23 mouse cellular contexts compared by ENCODE assay signal in the genomic region with DNA sequence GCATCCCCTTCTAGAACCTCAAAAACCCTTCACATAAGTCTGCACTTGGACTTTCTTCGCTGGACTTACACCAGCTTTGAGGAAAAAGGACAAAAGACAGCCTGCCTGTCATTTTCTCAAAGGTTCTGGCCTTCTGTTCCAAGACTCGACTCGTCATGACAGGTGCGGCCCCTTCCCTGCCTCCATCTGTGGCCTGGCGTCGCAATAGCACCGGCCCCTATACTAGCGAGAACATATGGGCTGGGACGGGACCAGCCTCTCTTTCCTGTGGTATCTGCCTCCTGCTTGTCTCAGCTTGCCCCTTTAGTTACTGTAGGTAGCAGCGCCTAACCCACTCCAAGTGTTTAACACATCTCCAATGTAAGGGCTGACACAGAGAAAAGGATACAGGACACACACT. TPM values are rescaled to one million over a fixed set of nuclear protein-coding genes. Genes with fewer than 3 reads are reported as not detected.
DNase-seq lines count a peak whose midpoint lies in the region; ATAC-seq and TF ChIP-seq lines count a peak whose summit lies in the region.
"Had no signal": no experiment of that assay in that cellular context is flagged by ENCODE, and none has a peak within 500 bp of the region (broad histone marks: within the 10 kb centered on the region; RNA-seq: fewer than 3 reads in every experiment).

No protein-coding gene starts in this region.

- H3K36me3 ChIP-seq in hindbrain, postnatal 0 days (ENCODE audit: insufficient read depth, low read length), result no peaks in the 10 kb centered on the region
- no peaks in the 10 kb centered on the region for H3K36me3 ChIP-seq in hindbrain, embryonic 12.5 days
- H3K36me3 ChIP-seq: limb, embryonic 15.5 days; midbrain, embryonic 15.5 days; neural tube, embryonic 13.5 days had no signal

- no peak overlapping the region for H3K4me3 ChIP-seq in hindbrain, postnatal 0 days (ENCODE audit: low read length)
- no peak overlapping the region for H3K4me3 ChIP-seq in hindbrain, embryonic 12.5 days
- H3K4me3 ChIP-seq: embryonic facial prominence, embryonic 12.5 days; limb, embryonic 15.5 days; midbrain, embryonic 15.5 days; myocyte; neural tube, embryonic 13.5 days had no signal

- 61% methylated on average over 10 of the region's 10 CpGs for WGBS in hindbrain, postnatal 0 days
- 72% methylated on average over 10 of the region's 10 CpGs for WGBS in hindbrain, embryonic 12.5 days

- DNase-seq in hindbrain, postnatal 0 days (ENCODE audit: low spot score), result peak; percentile 59
- DNase-seq in cerebellum, adult 11 months, result peak; percentile 79
- peak; percentile 79 for DNase-seq in cerebellum, adult 8-10 months
- peak; percentile 82 to 83 for DNase-seq in cerebellum, postnatal 36 days
- no peak for DNase-seq in right cerebral cortex, postnatal 14 days
- DNase-seq in thymus, postnatal 25 days, result no peak
- no peak for DNase-seq in left cerebral cortex, adult 11 months (ENCODE audit: low spot score)
- DNase-seq: adrenal gland, adult 2 months; heart, postnatal 4 days; kidney, adult 2 months; kidney, postnatal 10 days; layer of hippocampus, postnatal 36 days; lung, postnatal 4 days; retina, postnatal 1 day had no signal

- H3K9ac ChIP-seq in hindbrain, postnatal 0 days (replicated peaks; ENCODE audit: low read length), result no peak overlapping the region
- H3K9ac ChIP-seq in hindbrain, embryonic 12.5 days, result no peak overlapping the region
- H3K9ac ChIP-seq: embryonic facial prominence, embryonic 12.5 days; limb, embryonic 15.5 days; liver, embryonic 14.5 days; midbrain, embryonic 15.5 days; neural tube, embryonic 13.5 days had no signal

- peak; percentile 63; the same call in 1 of the 2 replicates for ATAC-seq in hindbrain, postnatal 0 days
- ATAC-seq in hindbrain, embryonic 12.5 days (ENCODE audit: low FRiP score), result no peak
- ATAC-seq: inflammation-experienced regulatory T-cells, adult 6 months; midbrain, embryonic 15.5 days had no signal

- peaks cover 3% of the 10 kb centered on the region; the same call in 1 of the 2 replicates for H3K4me1 ChIP-seq in hindbrain, postnatal 0 days (ENCODE audit: insufficient read depth, low read length)
- peaks cover 15% of the 10 kb centered on the region for H3K4me1 ChIP-seq in hindbrain, embryonic 12.5 days
- H3K4me1 ChIP-seq: midbrain, embryonic 15.5 days had no signal

- no peak for TF ChIP-seq CTCF in hindbrain, postnatal 0 days (IDR thresholded peaks at IDR 0.05; ENCODE audit: low read depth)

- no peaks in the 10 kb centered on the region for H3K27me3 ChIP-seq in hindbrain, postnatal 0 days (ENCODE audit: insufficient read depth, low read length)
- H3K27me3 ChIP-seq in hindbrain, embryonic 12.5 days, result no peaks in the 10 kb centered on the region
- H3K27me3 ChIP-seq: embryonic facial prominence, embryonic 12.5 days; limb, embryonic 15.5 days; midbrain, embryonic 15.5 days; neural tube, embryonic 13.5 days had no signal

- peak overlapping the region; percentile 68; the same call in 1 of the 2 replicates for H3K27ac ChIP-seq in hindbrain, postnatal 0 days
- no peak overlapping the region for H3K27ac ChIP-seq in hindbrain, embryonic 12.5 days
- H3K27ac ChIP-seq: embryonic facial prominence, embryonic 12.5 days; limb, embryonic 15.5 days; liver, embryonic 14.5 days; midbrain, embryonic 15.5 days; neural tube, embryonic 13.5 days had no signal

- H3K4me2 ChIP-seq in hindbrain, postnatal 0 days (ENCODE audit: low read depth, low read length), result no peak overlapping the region
- H3K4me2 ChIP-seq in hindbrain, embryonic 12.5 days (replicated peaks), result no peak overlapping the region
- H3K4me2 ChIP-seq: embryonic facial prominence, embryonic 12.5 days; limb, embryonic 15.5 days; midbrain, embryonic 15.5 days; neural tube, embryonic 13.5 days had no signal

- H3K9me3 ChIP-seq in hindbrain, postnatal 0 days (ENCODE audit: low read length), result no peaks in the 10 kb centered on the region
- no peaks in the 10 kb centered on the region for H3K9me3 ChIP-seq in hindbrain, embryonic 12.5 days (replicated peaks)
- H3K9me3 ChIP-seq: embryonic facial prominence, embryonic 12.5 days; limb, embryonic 15.5 days; midbrain, embryonic 15.5 days; neural tube, embryonic 13.5 days had no signal

RNA-seq across cellular contexts. Expression of gene Jmjd1c, which starts 10.8 kb away (rescaled TPM):
- total RNA-seq in hindbrain, postnatal 0 days (2014; rRNA removed), result 53.7 and 54.1 TPM in 2 replicates
- polyA plus RNA-seq in hindbrain, postnatal 0 days (2015; fragmentation: Nextera tagmentation; extraction: Ambion mirVana), result 45.4 and 45.6 TPM in 2 replicates
- 60.1 and 65.1 TPM in 2 replicates for polyA plus RNA-seq in hindbrain, embryonic 12.5 days (2016; fragmentation: Nextera tagmentation; extraction: Ambion mirVana)

RNA-seq across cellular contexts. Expression of gene Reep3, which starts 11.6 kb away (rescaled TPM):
- total RNA-seq in hindbrain, postnatal 0 days (2014; rRNA removed), result 33.9 and 35.5 TPM in 2 replicates
- 36.2 and 37.5 TPM in 2 replicates for polyA plus RNA-seq in hindbrain, postnatal 0 days (2015; fragmentation: Nextera tagmentation; extraction: Ambion mirVana)
- polyA plus RNA-seq in hindbrain, embryonic 12.5 days (2016; fragmentation: Nextera tagmentation; extraction: Ambion mirVana), result 53.3 and 54.0 TPM in 2 replicates
- total RNA-seq: MEL had no signal

Comparison
In these comparisons a context has a peak if more than half of its experiments do, and no peak if none do; other contexts are left out.
1. DNase-seq: peak in hindbrain, postnatal 0 days (single experiment), cerebellum, adult 11 months (single experiment), cerebellum, adult 8-10 months (single experiment) and cerebellum, postnatal 36 days (2 of 2); none in right cerebral cortex, postnatal 14 days (single experiment), thymus, postnatal 25 days (single experiment) and left cerebral cortex, adult 11 months (single experiment).